Mouse (Mus musculus): ENCODE measurements around the gene Prmt7. TPM values are rescaled to one million over a fixed set of nuclear protein-coding genes. Genes with fewer than 3 reads are reported as not detected.

Gene Prmt7
- total and polyA plus RNA-seq, 2 experiments from 2014 or later, result 50.9 to 71.3 TPM

GRCm38 (mm10) chr8:106213959-106214358 lies 3.2 kb downstream of the Prmt7 start:
- H3K9ac ChIP-seq (replicated peaks; ENCODE audit: low read length), result no peak overlapping the region
- peaks cover 10% of the 10 kb centered on the region; the same call in 1 of the 2 replicates for H3K4me1 ChIP-seq (ENCODE audit: insufficient read depth, low read length)
- no peaks in the 10 kb centered on the region for H3K9me3 ChIP-seq (ENCODE audit: low read length)
- no peak overlapping the region for H3K4me2 ChIP-seq (ENCODE audit: low read depth, low read length)
- TF ChIP-seq CTCF (IDR thresholded peaks at IDR 0.05; ENCODE audit: low read depth), result no peak
- H3K27ac ChIP-seq, result no peak overlapping the region
- 93% methylated on average over 3 of the region's 3 CpGs for WGBS
- no peak for DNase-seq (ENCODE audit: low spot score)
- H3K36me3 ChIP-seq (ENCODE audit: insufficient read depth, low read length), result peaks cover 27% of the 10 kb centered on the region; the same call in 1 of the 2 replicates
- no peak for ATAC-seq
- H3K4me3 ChIP-seq (ENCODE audit: low read length), result no peak overlapping the region
- H3K27me3 ChIP-seq (ENCODE audit: insufficient read depth, low read length), result no peaks in the 10 kb centered on the region

- DNase-seq (ENCODE audit: low spot score) (peak; percentile 17), ATAC-seq (no peak)
- H3K4me2 ChIP-seq (ENCODE audit: low read depth, low read length), result no peak overlapping the region
- no peaks in the 10 kb centered on the region for H3K4me1 ChIP-seq (ENCODE audit: insufficient read depth, low read length)
- 92% methylated on average over 3 of the region's 3 CpGs for WGBS
- H3K27me3 ChIP-seq (ENCODE audit: insufficient read depth, low read length), result no peaks in the 10 kb centered on the region
- no peaks in the 10 kb centered on the region for H3K9me3 ChIP-seq (ENCODE audit: low read length)
- H3K27ac ChIP-seq, result no peak overlapping the region
- peaks cover 38% of the 10 kb centered on the region for H3K36me3 ChIP-seq (ENCODE audit: insufficient read depth, low read length)
- H3K4me3 ChIP-seq (ENCODE audit: low read length), result no peak overlapping the region
- peak; percentile 29; the same call in 1 of the 2 replicates for TF ChIP-seq CTCF (IDR thresholded peaks at IDR 0.05; ENCODE audit: low read depth)
- H3K9ac ChIP-seq (replicated peaks; ENCODE audit: low read length), result no peak overlapping the region
These were observed 8.9 kb downstream of the Prmt7 start for GRCm38 (mm10) chr8:106219620-106220019.

GRCm38 (mm10) chr8:106226589-106226988 lies 15.9 kb downstream of the Prmt7 start:
- DNase-seq (ENCODE audit: low spot score) (peak; percentile 69), ATAC-seq (0 out of 2 replicates have a peak, but pooled peaks have one; percentile 49)
- H3K36me3 ChIP-seq (ENCODE audit: insufficient read depth, low read length), result peaks cover 17% of the 10 kb centered on the region; the same call in 1 of the 2 replicates
- no peaks in the 10 kb centered on the region for H3K27me3 ChIP-seq (ENCODE audit: insufficient read depth, low read length)
- 36% methylated on average over 9 of the region's 9 CpGs for whole genome bisulfite sequencing
- H3K9me3 ChIP-seq (ENCODE audit: low read length), result no peaks in the 10 kb centered on the region
- H3K9ac ChIP-seq (replicated peaks; ENCODE audit: low read length), result no peak overlapping the region
- no peak overlapping the region for H3K4me3 ChIP-seq (ENCODE audit: low read length)
- no peak overlapping the region for H3K27ac ChIP-seq
- no peak overlapping the region for H3K4me2 ChIP-seq (ENCODE audit: low read depth, low read length)
- TF ChIP-seq CTCF (IDR thresholded peaks at IDR 0.05; ENCODE audit: low read depth), result peak; percentile 87
- H3K4me1 ChIP-seq (ENCODE audit: insufficient read depth, low read length), result no peaks in the 10 kb centered on the region

- Histone ChIP-seq H3K4me3 (ENCODE audit: low read length) (no peak overlapping the region), H3K9me3 (ENCODE audit: low read length) (no peaks in the 10 kb centered on the region), H3K4me2 (ENCODE audit: low read depth, low read length) (no peak overlapping the region), H3K36me3 (ENCODE audit: insufficient read depth, low read length) (peaks cover 14% of the 10 kb centered on the region; the same call in 1 of the 2 replicates), H3K4me1 (ENCODE audit: insufficient read depth, low read length) (no peaks in the 10 kb centered on the region), H3K27me3 (ENCODE audit: insufficient read depth, low read length) (no peaks in the 10 kb centered on the region), H3K9ac (replicated peaks; ENCODE audit: low read length) (no peak overlapping the region), H3K27ac (no peak overlapping the region)
- ATAC-seq (no peak), DNase-seq (ENCODE audit: low spot score) (no peak)
- WGBS, result 91% methylated on average over 7 of the region's 7 CpGs
- no peak for TF ChIP-seq CTCF (IDR thresholded peaks at IDR 0.05; ENCODE audit: low read depth)
These were observed 20.8 kb downstream of the Prmt7 start for GRCm38 (mm10) chr8:106231536-106231935.

- Histone ChIP-seq H3K4me2 (ENCODE audit: low read depth, low read length) (no peak overlapping the region), H3K4me3 (ENCODE audit: low read length) (no peak overlapping the region), H3K27ac (no peak overlapping the region), H3K27me3 (ENCODE audit: insufficient read depth, low read length) (no peaks in the 10 kb centered on the region), H3K9me3 (ENCODE audit: low read length) (no peaks in the 10 kb centered on the region), H3K9ac (replicated peaks; ENCODE audit: low read length) (no peak overlapping the region), H3K4me1 (ENCODE audit: insufficient read depth, low read length) (no peaks in the 10 kb centered on the region), H3K36me3 (ENCODE audit: insufficient read depth, low read length) (peaks cover 19% of the 10 kb centered on the region)
- no peak for TF ChIP-seq CTCF (IDR thresholded peaks at IDR 0.05; ENCODE audit: low read depth)
- DNase-seq (ENCODE audit: low spot score) (no peak), ATAC-seq (no peak)
- WGBS, result 74% methylated on average over 3 of the region's 3 CpGs
These were observed 22.0 kb downstream of the Prmt7 start for GRCm38 (mm10) chr8:106232751-106233150.

GRCm38 (mm10) chr8:106234567-106235261 lies 24.0 kb downstream of the Prmt7 start:
- ATAC-seq (no peak), DNase-seq (ENCODE audit: low spot score) (no peak)
- H3K9me3 ChIP-seq (ENCODE audit: low read length), result no peaks in the 10 kb centered on the region
- no peak overlapping the region for H3K4me2 ChIP-seq (ENCODE audit: low read depth, low read length)
- no peak for TF ChIP-seq CTCF (IDR thresholded peaks at IDR 0.05; ENCODE audit: low read depth)
- 88% methylated on average over 17 of the region's 17 CpGs for WGBS
- no peaks in the 10 kb centered on the region for H3K4me1 ChIP-seq (ENCODE audit: insufficient read depth, low read length)
- H3K9ac ChIP-seq (replicated peaks; ENCODE audit: low read length), result no peak overlapping the region
- H3K36me3 ChIP-seq (ENCODE audit: insufficient read depth, low read length), result peaks cover 19% of the 10 kb centered on the region
- no peak overlapping the region for H3K27ac ChIP-seq
- no peaks in the 10 kb centered on the region for H3K27me3 ChIP-seq (ENCODE audit: insufficient read depth, low read length)
- no peak overlapping the region for H3K4me3 ChIP-seq (ENCODE audit: low read length)

GRCm38 (mm10) chr8:106237106-106237505 lies 26.4 kb downstream of the Prmt7 start:
- H3K4me2 ChIP-seq (ENCODE audit: low read depth, low read length), result no peak overlapping the region
- no peaks in the 10 kb centered on the region for H3K4me1 ChIP-seq (ENCODE audit: insufficient read depth, low read length)
- H3K4me3 ChIP-seq (ENCODE audit: low read length), result no peak overlapping the region
- ATAC-seq (no peak), DNase-seq (ENCODE audit: low spot score) (no peak)
- no peak overlapping the region for H3K9ac ChIP-seq (replicated peaks; ENCODE audit: low read length)
- TF ChIP-seq CTCF (IDR thresholded peaks at IDR 0.05; ENCODE audit: low read depth), result no peak
- H3K9me3 ChIP-seq (ENCODE audit: low read length), result no peaks in the 10 kb centered on the region
- no peaks in the 10 kb centered on the region for H3K27me3 ChIP-seq (ENCODE audit: insufficient read depth, low read length)
- 79% methylated on average over 5 of the region's 5 CpGs for WGBS
- H3K36me3 ChIP-seq (ENCODE audit: insufficient read depth, low read length), result peaks cover 24% of the 10 kb centered on the region
- H3K27ac ChIP-seq, result no peak overlapping the region
